Mouse (Mus musculus): ENCODE data around the gene Mmel1.

DNA sequence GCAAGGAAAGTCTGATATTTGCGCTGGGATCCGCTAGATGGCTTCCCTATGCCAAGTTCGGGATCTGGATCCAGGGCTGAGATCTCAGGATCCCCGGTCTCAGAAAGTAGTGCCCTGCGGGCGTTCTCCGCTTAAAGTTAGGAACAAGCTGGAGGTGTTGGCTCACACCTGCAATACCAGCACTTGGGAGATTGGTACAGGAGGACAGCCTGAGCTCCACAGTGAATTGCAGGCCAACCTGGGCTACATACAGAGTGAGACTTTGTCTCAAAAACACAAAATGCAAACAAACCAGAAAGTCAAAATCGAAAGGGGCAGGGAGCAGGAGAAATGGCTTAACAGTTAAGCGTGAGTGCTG lies 12.9 kb upstream of the Mmel1 start:
- TF ChIP-seq CTCF (IDR thresholded peaks at IDR 0.05): no peak
- TF ChIP-seq POLR2A (IDR thresholded peaks at IDR 0.05; ENCODE audit: insufficient read depth, low read depth, low read length): no peak

Data from heart, adult 2 months (tissue).